Mouse (Mus musculus) macrophage (primary cell): ENCODE measurements around the gene Gm7879. TPM values are rescaled to one million over a fixed set of nuclear protein-coding genes. Genes with fewer than 3 reads are reported as not detected.

Experiments used
- H3K27ac ChIP-seq: fragments of 350-480 bp; formaldehyde crosslinking; 2 replicates; pipeline ENCODE4 v1.9.0; 2021
- H3K36me3 ChIP-seq: fragments of 350-480 bp; formaldehyde crosslinking; 2 replicates; pipeline ENCODE4 v1.9.0; 2021; ENCODE audit errors: inconsistent target
- H3K4me3 ChIP-seq: fragments of 350-480 bp; formaldehyde crosslinking; 2 replicates; pipeline ENCODE4 v1.9.0; 2021; ENCODE audit errors: inconsistent target
- H3K79me2 ChIP-seq: fragments of 350-480 bp; formaldehyde crosslinking; 2 replicates; pipeline ENCODE4 v1.9.0; 2021; ENCODE audit errors: inconsistent target
- WGBS: methylation state at CpG from one replicate; pipeline ENCODE4 v1.1.7; 2026; ENCODE audit warnings: inconsistent platforms; ENCODE audit not compliant: missing documents; 5-methylcytosine and 5-hydroxymethylcytosine counted together
- polyA plus RNA-seq: library from polyadenylated mRNA; stranded (reverse); fragments of 250-400 nt; gene quantifications from 3 replicates; pipeline ENCODE4 v1.2.4, GENCODE M21; 2018; ENCODE audit warnings: inconsistent platforms

Gene Gm7879
- polyA plus RNA-seq, 1 experiment from 2014 or later = not detected

- Histone ChIP-seq H3K27ac (no peak overlapping the region), H3K36me3 (no peaks in the 10 kb centered on the region), H3K79me2 (no peaks in the 10 kb centered on the region), H3K4me3 (no peak overlapping the region)
- 29% methylated on average over 4 of the region's 4 CpGs for WGBS
These were observed 2.4 kb downstream of the Gm7879 start for GRCm38 (mm10) chr5:43915261-43915886.

GRCm38 (mm10) chr5:43921877-43922276 is 8.9 kb downstream of the Gm7879 start:
- Histone ChIP-seq H3K27ac (no peak overlapping the region), H3K79me2 (no peaks in the 10 kb centered on the region), H3K36me3 (no peaks in the 10 kb centered on the region), H3K4me3 (no peak overlapping the region)
- 88% methylated on average over 9 of the region's 11 CpGs for WGBS

GRCm38 (mm10) chr5:43923933-43924332 is 11.0 kb downstream of the Gm7879 start:
- 36% methylated on average over 4 of the region's 4 CpGs for WGBS
- Histone ChIP-seq H3K36me3 (no peaks in the 10 kb centered on the region), H3K4me3 (no peak overlapping the region), H3K27ac (no peak overlapping the region), H3K79me2 (no peaks in the 10 kb centered on the region)

DNA sequence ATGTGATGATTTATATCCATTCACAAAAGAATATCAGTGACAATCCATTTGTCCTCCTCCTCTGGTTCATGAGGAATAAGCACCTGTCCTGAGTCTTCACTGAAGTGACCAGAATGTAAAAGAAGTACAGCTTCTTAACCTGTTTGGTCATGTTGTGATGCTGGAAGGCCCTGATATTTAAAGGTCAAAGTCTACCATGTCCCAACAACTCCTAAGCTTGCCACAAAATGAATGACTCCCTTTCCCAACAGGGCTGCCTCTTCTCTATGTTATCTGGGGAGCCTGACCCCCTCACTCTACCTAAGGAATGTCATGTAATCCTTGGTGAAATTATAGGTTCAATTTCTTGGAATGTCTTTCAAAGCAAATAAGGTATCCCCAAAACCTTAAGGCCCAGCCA is 14.8 kb downstream of the Gm7879 start:
- H3K36me3 ChIP-seq = no peaks in the 10 kb centered on the region
- H3K4me3 ChIP-seq = no peak overlapping the region
- H3K27ac ChIP-seq = no peak overlapping the region
- H3K79me2 ChIP-seq = no peaks in the 10 kb centered on the region

GRCm38 (mm10) chr5:43933269-43933668 is 20.3 kb downstream of the Gm7879 start:
- WGBS = 81% methylated on average over 1 of the region's 2 CpGs
- no peaks in the 10 kb centered on the region for H3K79me2 ChIP-seq
- H3K4me3 ChIP-seq = no peak overlapping the region
- H3K36me3 ChIP-seq = no peaks in the 10 kb centered on the region
- H3K27ac ChIP-seq = no peak overlapping the region

GRCm38 (mm10) chr5:43947330-43947977 is 34.5 kb downstream of the Gm7879 start:
- Histone ChIP-seq H3K36me3 (no peaks in the 10 kb centered on the region), H3K27ac (no peak overlapping the region), H3K79me2 (no peaks in the 10 kb centered on the region), H3K4me3 (no peak overlapping the region)
- 18% methylated on average over 9 of the region's 9 CpGs for WGBS

DNA sequence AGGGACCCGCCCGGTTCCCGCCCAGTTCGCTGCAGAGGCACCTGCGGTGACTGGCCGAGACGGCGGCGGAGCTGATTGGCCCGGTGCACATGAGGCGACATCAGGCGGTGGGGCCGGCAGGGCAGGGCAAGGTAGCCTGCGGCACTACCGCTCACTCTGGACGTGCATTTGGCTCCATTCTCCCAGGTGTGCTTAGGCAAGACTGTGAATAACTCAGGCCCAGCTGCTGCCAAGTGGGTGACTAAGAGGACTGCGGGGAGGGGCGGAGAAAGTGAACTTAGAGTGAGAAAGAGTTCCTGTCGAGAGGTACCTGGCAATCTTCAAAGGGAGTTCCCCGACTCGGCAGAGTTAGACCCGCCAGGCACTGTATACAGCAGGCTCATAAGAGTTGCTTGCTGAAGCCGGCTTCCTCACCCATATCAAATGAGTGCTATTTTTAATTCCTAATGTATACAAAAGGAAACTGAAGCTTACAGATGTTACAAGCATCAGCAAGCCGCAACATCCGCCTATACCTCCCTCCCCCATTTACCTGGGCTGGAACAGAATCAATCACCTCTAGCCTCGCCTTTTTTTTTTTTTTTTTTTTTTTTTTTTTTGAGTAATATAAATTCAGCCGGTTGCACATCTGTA is 35.3 kb downstream of the Gm7879 start:
- H3K4me3 ChIP-seq = peak overlapping the region; percentile 22
- H3K27ac ChIP-seq = peak overlapping the region; percentile 33
- WGBS = 4% methylated on average over 26 of the region's 27 CpGs
- H3K36me3 ChIP-seq = no peaks in the 10 kb centered on the region
- H3K79me2 ChIP-seq = no peaks in the 10 kb centered on the region

GRCm38 (mm10) chr5:43948748-43949275 is 35.9 kb downstream of the Gm7879 start:
- peak overlapping the region; percentile 33 for H3K27ac ChIP-seq
- no peaks in the 10 kb centered on the region for H3K36me3 ChIP-seq
- H3K4me3 ChIP-seq = peak overlapping the region; percentile 22
- 8% methylated on average over 8 of the region's 8 CpGs for WGBS
- H3K79me2 ChIP-seq = no peaks in the 10 kb centered on the region

- H3K79me2 ChIP-seq = no peaks in the 10 kb centered on the region
- WGBS = 100% methylated on average over 1 of the region's 1 CpGs
- no peak overlapping the region for H3K4me3 ChIP-seq
These were observed 40.3 kb downstream of the Gm7879 start for GRCm38 (mm10) chr5:43953241-43953640.

DNA sequence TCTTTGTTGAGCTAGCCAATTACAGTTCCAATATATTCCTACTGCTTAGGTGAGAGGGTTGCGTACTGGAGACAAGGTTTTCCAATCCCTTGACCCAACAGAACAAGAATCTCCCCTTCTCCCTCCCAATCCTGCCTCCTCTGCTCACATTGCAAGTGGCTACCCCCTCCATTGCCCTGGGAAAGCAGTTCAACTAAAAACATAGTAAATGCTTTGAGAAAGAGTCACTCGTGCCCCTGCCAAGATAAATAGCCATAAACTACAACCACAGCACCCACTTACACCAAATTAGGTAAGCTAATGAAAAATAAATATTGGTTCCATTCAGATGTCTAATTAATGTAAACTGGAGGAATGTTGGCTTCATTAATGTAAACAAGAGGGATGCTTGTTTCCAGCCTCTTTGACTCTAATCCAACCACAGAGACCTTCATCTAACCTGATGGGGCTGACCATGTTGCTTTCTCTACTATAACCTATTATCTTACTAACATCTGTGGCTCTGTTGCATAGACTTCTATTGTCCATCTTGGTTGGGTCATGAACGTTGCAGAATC is 47.0 kb downstream of the Gm7879 start:
- Histone ChIP-seq H3K79me2 (no peaks in the 10 kb centered on the region), H3K36me3 (no peaks in the 10 kb centered on the region), H3K27ac (no peak overlapping the region), H3K4me3 (no peak overlapping the region)
- WGBS = 91% methylated on average over 2 of the region's 3 CpGs

More at GRCm38 (mm10) chr5:43953241-43953640, 40.3 kb downstream of the Gm7879 start:
- Histone ChIP-seq H3K27ac (no peak overlapping the region), H3K36me3 (no peaks in the 10 kb centered on the region)

- Histone ChIP-seq H3K27ac (no peak overlapping the region), H3K4me3 (no peak overlapping the region), H3K36me3 (no peaks in the 10 kb centered on the region), H3K79me2 (no peaks in the 10 kb centered on the region)
- 96% methylated on average over 3 of the region's 3 CpGs for WGBS
These were observed 48.1 kb downstream of the Gm7879 start for GRCm38 (mm10) chr5:43961056-43961455.

Other genes with a start within 250 kb of the Gm7879 start
- gene Bst1, start 94.3 kb upstream of the Gm7879 start, polyA plus RNA-seq = 0.93 to 2.5 TPM (median 1.3 TPM) in 3 replicates
- 19.0 to 23.0 TPM (median 22.2 TPM) in 3 replicates for gene Fbxl5, start 91.5 kb upstream of the Gm7879 start, polyA plus RNA-seq
- gene Cd38, start 44.6 kb upstream of the Gm7879 start, polyA plus RNA-seq = 1.1 to 2.6 TPM (median 1.2 TPM) in 3 replicates
- not detected in 3 replicates for gene Fgfbp1, start 68.6 kb downstream of the Gm7879 start, polyA plus RNA-seq
- 0.20 TPM in 1 of 3 replicates, not detected in the others for gene Prom1, start 188.9 kb downstream of the Gm7879 start, polyA plus RNA-seq